Mouse (Mus musculus) heart, embryonic 13.5 days (tissue): ENCODE measurements at regions not wholly inside any gene's neighbourhood (a gene's known extent, or its start where the extent isn't known, plus 50 kb on each side); places are given as distances from the start of the nearest gene placed in this dataset.

Experiments
- ATAC-seq: fragments of 200-750 bp; cut with Nextera tagmentation; 2 replicates; pipeline ENCODE4 v1.8.0; 2017; ENCODE audit warnings: moderate TSS enrichment; ENCODE audit not compliant: insufficient number of reproducible peaks, low FRiP score, low TSS enrichment; ENCODE audit errors: extremely low read depth
- H3K27ac ChIP-seq: fragments of 300-500 bp; sonication (generic); replicated peaks from 2 replicates; pipeline ENCODE4 v1.5.1; 2015; ENCODE audit warnings: moderate library complexity, mild to moderate bottlenecking, inconsistent platforms
- H3K27me3 ChIP-seq: fragments of 300-500 bp; sonication (generic); replicated peaks from 2 replicates; pipeline ENCODE4 v1.6.1; 2015; ENCODE audit warnings: mild to moderate bottlenecking, inconsistent platforms
- H3K36me3 ChIP-seq: fragments of 300-500 bp; sonication (generic); 2 replicates; pipeline ENCODE4 v1.6.1; 2015; ENCODE audit warnings: mild to moderate bottlenecking, inconsistent platforms
- H3K4me1 ChIP-seq: fragments of 300-500 bp; sonication (generic); 2 replicates; pipeline ENCODE4 v1.6.1; 2015; ENCODE audit warnings: inconsistent platforms
- H3K4me2 ChIP-seq: fragments of 300-500 bp; sonication (generic); 2 replicates; pipeline ENCODE4 v1.6.1; 2015; ENCODE audit warnings: inconsistent platforms, mild to moderate bottlenecking, moderate library complexity
- H3K4me3 ChIP-seq: fragments of 300-500 bp; sonication (generic); 2 replicates; pipeline ENCODE4 v1.5.1; 2015; ENCODE audit warnings: moderate library complexity, mild to moderate bottlenecking, inconsistent platforms
- H3K9ac ChIP-seq: fragments of 300-500 bp; sonication (generic); 2 replicates; pipeline ENCODE4 v1.6.1; 2015; ENCODE audit warnings: inconsistent platforms, mild to moderate bottlenecking, moderate library complexity
- H3K9me3 ChIP-seq: fragments of 300-500 bp; sonication (generic); 2 replicates; pipeline ENCODE4 v1.6.1; 2016; ENCODE audit warnings: inconsistent platforms
- WGBS: fragments of 180-500 bp; shearing (Covaris S2); methylation state at CpG from one replicate; pipeline ENCODE4 v1.1.7; 2015; ENCODE audit warnings: mixed read lengths; 5-methylcytosine and 5-hydroxymethylcytosine counted together

GRCm38 (mm10) chr8:26868101-26868848 lies 108.8 kb upstream of the Zfp703 start:
- Histone ChIP-seq H3K9me3 (peaks cover 22% of the 10 kb centered on the region), H3K9ac (0 out of 2 replicates have a peak overlapping the region, but pooled peaks have one; percentile 54), H3K4me1 (peaks cover 27% of the 10 kb centered on the region), H3K27ac (no peak overlapping the region), H3K4me2 (no peak overlapping the region), H3K27me3 (peaks cover 6% of the 10 kb centered on the region; the same call in 1 of the 2 replicates), H3K4me3 (no peak overlapping the region), H3K36me3 (no peaks in the 10 kb centered on the region)
- ATAC-seq, result no peak
- WGBS, result 34% methylated on average over 6 of the region's 6 CpGs

GRCm38 (mm10) chr8:26868849-26869110 lies 108.3 kb upstream of the Zfp703 start:
- Histone ChIP-seq H3K27me3 (peaks cover 3% of the 10 kb centered on the region; the same call in 1 of the 2 replicates), H3K27ac (no peak overlapping the region), H3K4me3 (no peak overlapping the region), H3K9ac (no peak overlapping the region), H3K36me3 (no peaks in the 10 kb centered on the region), H3K9me3 (peaks cover 22% of the 10 kb centered on the region), H3K4me2 (no peak overlapping the region), H3K4me1 (peaks cover 27% of the 10 kb centered on the region)
- WGBS, result 60% methylated on average over 2 of the region's 2 CpGs
- no peak for ATAC-seq

- Histone ChIP-seq H3K4me3 (no peak overlapping the region), H3K9me3 (peaks cover 22% of the 10 kb centered on the region), H3K9ac (no peak overlapping the region), H3K4me1 (peaks cover 21% of the 10 kb centered on the region), H3K4me2 (no peak overlapping the region), H3K27ac (no peak overlapping the region), H3K36me3 (no peaks in the 10 kb centered on the region), H3K27me3 (0 out of 2 replicates have a peak, but pooled peaks cover 8% of the 10 kb centered on the region)
- no peak for ATAC-seq
- WGBS, result 89% methylated on average over 7 of the region's 7 CpGs
These were observed 105.3 kb upstream of the Zfp703 start for GRCm38 (mm10) chr8:26871838-26872237.

GRCm38 (mm10) chr8:26872382-26872781 lies 104.7 kb upstream of the Zfp703 start:
- no peak for ATAC-seq
- H3K4me1 ChIP-seq, result peaks cover 21% of the 10 kb centered on the region
- WGBS, result 59% methylated on average over 3 of the region's 3 CpGs

GRCm38 (mm10) chr8:26872815-26873214 lies 104.3 kb upstream of the Zfp703 start:
- no peak for ATAC-seq

More at GRCm38 (mm10) chr8:26872382-26872781, 104.7 kb upstream of the Zfp703 start:
- Histone ChIP-seq H3K4me3 (no peak overlapping the region), H3K27me3 (0 out of 2 replicates have a peak, but pooled peaks cover 8% of the 10 kb centered on the region), H3K9ac (no peak overlapping the region), H3K4me2 (no peak overlapping the region), H3K36me3 (no peaks in the 10 kb centered on the region), H3K27ac (no peak overlapping the region), H3K9me3 (peaks cover 22% of the 10 kb centered on the region)

GRCm38 (mm10) chr8:26880177-26880576 lies 96.9 kb upstream of the Zfp703 start:
- H3K27ac ChIP-seq, result peak overlapping the region; percentile 85

More at GRCm38 (mm10) chr8:26872815-26873214, 104.3 kb upstream of the Zfp703 start:
- Histone ChIP-seq H3K4me3 (no peak overlapping the region), H3K9ac (no peak overlapping the region), H3K4me1 (peaks cover 22% of the 10 kb centered on the region), H3K9me3 (peaks cover 22% of the 10 kb centered on the region), H3K36me3 (no peaks in the 10 kb centered on the region), H3K27me3 (0 out of 2 replicates have a peak, but pooled peaks cover 8% of the 10 kb centered on the region), H3K4me2 (no peak overlapping the region), H3K27ac (no peak overlapping the region)
- 20% methylated on average over 8 of the region's 8 CpGs for WGBS

GRCm38 (mm10) chr8:26881268-26882120 lies 95.6 kb upstream of the Zfp703 start:
- peaks cover 44% of the 10 kb centered on the region for H3K4me1 ChIP-seq
- no peaks in the 10 kb centered on the region for H3K9me3 ChIP-seq
- H3K36me3 ChIP-seq, result no peaks in the 10 kb centered on the region
- no peak overlapping the region for H3K27ac ChIP-seq
- 74% methylated on average over 7 of the region's 7 CpGs for WGBS
- H3K4me2 ChIP-seq, result no peak overlapping the region
- no peak overlapping the region for H3K4me3 ChIP-seq
- ATAC-seq, result no peak
- no peaks in the 10 kb centered on the region for H3K27me3 ChIP-seq
- no peak overlapping the region for H3K9ac ChIP-seq

More at GRCm38 (mm10) chr8:26880177-26880576, 96.9 kb upstream of the Zfp703 start:
- H3K4me1 ChIP-seq, result peaks cover 43% of the 10 kb centered on the region
- H3K9ac ChIP-seq, result no peak overlapping the region
- no peaks in the 10 kb centered on the region for H3K36me3 ChIP-seq
- 55% methylated on average over 7 of the region's 7 CpGs for WGBS
- no peak for ATAC-seq
- 0 out of 2 replicates have a peak, but pooled peaks cover 3% of the 10 kb centered on the region for H3K27me3 ChIP-seq
- no peak overlapping the region for H3K4me2 ChIP-seq
- H3K9me3 ChIP-seq, result no peaks in the 10 kb centered on the region
- H3K4me3 ChIP-seq, result no peak overlapping the region

GRCm38 (mm10) chr8:26882616-26883015 lies 94.5 kb upstream of the Zfp703 start:
- 75% methylated on average over 5 of the region's 5 CpGs for WGBS
- no peaks in the 10 kb centered on the region for H3K27me3 ChIP-seq
- H3K9me3 ChIP-seq, result no peaks in the 10 kb centered on the region
- H3K27ac ChIP-seq, result no peak overlapping the region
- H3K4me3 ChIP-seq, result no peak overlapping the region
- no peaks in the 10 kb centered on the region for H3K36me3 ChIP-seq
- no peak overlapping the region for H3K4me2 ChIP-seq
- peaks cover 54% of the 10 kb centered on the region for H3K4me1 ChIP-seq
- ATAC-seq, result no peak
- no peak overlapping the region for H3K9ac ChIP-seq

- no peak for ATAC-seq
- Histone ChIP-seq H3K4me3 (no peak overlapping the region), H3K27ac (peak overlapping the region; percentile 21; the same call in 1 of the 2 replicates), H3K9ac (no peak overlapping the region), H3K4me1 (peaks cover 54% of the 10 kb centered on the region), H3K36me3 (no peaks in the 10 kb centered on the region), H3K4me2 (no peak overlapping the region), H3K9me3 (no peaks in the 10 kb centered on the region), H3K27me3 (no peaks in the 10 kb centered on the region)
- WGBS, result 61% methylated on average over 5 of the region's 5 CpGs
These were observed 93.8 kb upstream of the Zfp703 start for GRCm38 (mm10) chr8:26883285-26883684.

- Histone ChIP-seq H3K4me3 (no peak overlapping the region), H3K27ac (peak overlapping the region; percentile 21; the same call in 1 of the 2 replicates)
These were observed 93.4 kb upstream of the Zfp703 start for GRCm38 (mm10) chr8:26883770-26884169.

GRCm38 (mm10) chr8:26884350-26884749 lies 92.8 kb upstream of the Zfp703 start:
- no peak for ATAC-seq
- Histone ChIP-seq H3K4me2 (no peak overlapping the region), H3K4me3 (no peak overlapping the region), H3K27me3 (no peaks in the 10 kb centered on the region), H3K9ac (no peak overlapping the region), H3K4me1 (peaks cover 55% of the 10 kb centered on the region), H3K9me3 (no peaks in the 10 kb centered on the region), H3K27ac (0 out of 2 replicates have a peak overlapping the region, but pooled peaks have one; percentile 21), H3K36me3 (no peaks in the 10 kb centered on the region)
- WGBS, result 77% methylated on average over 13 of the region's 13 CpGs

More at GRCm38 (mm10) chr8:26883770-26884169, 93.4 kb upstream of the Zfp703 start:
- Histone ChIP-seq H3K9ac (peak overlapping the region; percentile 1; the same call in 1 of the 2 replicates), H3K4me1 (peaks cover 55% of the 10 kb centered on the region), H3K4me2 (no peak overlapping the region), H3K27me3 (no peaks in the 10 kb centered on the region), H3K36me3 (no peaks in the 10 kb centered on the region), H3K9me3 (no peaks in the 10 kb centered on the region)
- ATAC-seq, result no peak
- WGBS, result 35% methylated on average over 6 of the region's 6 CpGs
